Mouse (Mus musculus): ENCODE results near the gene Hcn2.

DNA sequence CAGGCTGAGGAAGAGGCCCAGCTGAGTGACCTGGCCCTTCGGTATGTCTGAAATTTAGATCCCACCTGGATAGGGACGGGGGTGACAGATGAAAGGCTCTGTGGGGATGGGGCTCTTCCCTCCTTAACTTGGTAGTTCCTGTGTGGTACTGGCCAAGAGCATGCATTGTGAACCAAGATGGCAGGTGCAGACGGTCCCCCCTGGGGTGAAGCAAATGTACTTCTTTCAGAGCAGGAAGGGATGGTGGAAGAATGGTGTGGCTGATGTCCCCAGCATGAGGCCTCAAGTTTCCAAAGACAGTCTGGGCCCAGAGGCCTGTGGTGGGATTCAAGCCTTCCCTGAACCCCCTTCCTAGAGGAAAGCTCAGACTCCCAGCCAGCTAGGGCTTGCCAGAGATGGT lies 39.4 kb downstream of the Hcn2 start:
- TF ChIP-seq CTCF (IDR thresholded peaks at IDR 0.05; ENCODE audit: low read depth, low read length) (no peak), POLR2A (IDR thresholded peaks at IDR 0.05; ENCODE audit: extremely low read depth, insufficient read depth, low read length) (no peak)

Measured in liver, adult 2 months (tissue).